Mouse (Mus musculus): ENCODE results near the gene Arl4c.

Gene Arl4c

GRCm38 (mm10) chr1:88700961-88701861 is 810 bp downstream of the Arl4c start:
- DNase-seq (ENCODE audit: low read depth, low spot score), result no peak

- no peak for DNase-seq (ENCODE audit: low read depth, low spot score)
These were observed 1.9 kb downstream of the Arl4c start for GRCm38 (mm10) chr1:88699856-88700791.

GRCm38 (mm10) chr1:88699401-88699800 is 2.6 kb downstream of the Arl4c start:
- no peak for DNase-seq (ENCODE audit: low read depth, low spot score)

GRCm38 (mm10) chr1:88698926-88699325 is 3.1 kb downstream of the Arl4c start:
- DNase-seq (ENCODE audit: low read depth, low spot score), result no peak

- no peak for DNase-seq (ENCODE audit: low read depth, low spot score)
These were observed 3.9 kb downstream of the Arl4c start for GRCm38 (mm10) chr1:88698131-88698530.

- DNase-seq (ENCODE audit: low read depth, low spot score), result no peak
These were observed 5.6 kb downstream of the Arl4c start for GRCm38 (mm10) chr1:88696408-88696807.

GRCm38 (mm10) chr1:88694353-88694752 is 7.7 kb downstream of the Arl4c start:
- DNase-seq (ENCODE audit: low read depth, low spot score), result no peak

- DNase-seq (ENCODE audit: low read depth, low spot score), result no peak
These were observed 9.7 kb downstream of the Arl4c start for GRCm38 (mm10) chr1:88692293-88692827.

GRCm38 (mm10) chr1:88690601-88691000 is 11.4 kb downstream of the Arl4c start:
- no peak for DNase-seq (ENCODE audit: low read depth, low spot score)

- no peak for DNase-seq (ENCODE audit: low read depth, low spot score)
These were observed 17.3 kb downstream of the Arl4c start for GRCm38 (mm10) chr1:88684765-88685164.

GRCm38 (mm10) chr1:88681596-88681995 is 20.4 kb downstream of the Arl4c start:
- DNase-seq (ENCODE audit: low read depth, low spot score), result no peak

GRCm38 (mm10) chr1:88680804-88681203 is 21.2 kb downstream of the Arl4c start:
- no peak for DNase-seq (ENCODE audit: low read depth, low spot score)

- no peak for DNase-seq (ENCODE audit: low read depth, low spot score)
These were observed 23.7 kb downstream of the Arl4c start for GRCm38 (mm10) chr1:88678231-88678739.

- DNase-seq (ENCODE audit: low read depth, low spot score), result no peak
These were observed 31.2 kb downstream of the Arl4c start for GRCm38 (mm10) chr1:88670807-88671206.

- no peak for DNase-seq (ENCODE audit: low read depth, low spot score)
These were observed 32.9 kb downstream of the Arl4c start for GRCm38 (mm10) chr1:88668846-88669810.

GRCm38 (mm10) chr1:88668353-88668752 is 33.7 kb downstream of the Arl4c start:
- no peak for DNase-seq (ENCODE audit: low read depth, low spot score)

GRCm38 (mm10) chr1:88664623-88665022 is 37.4 kb downstream of the Arl4c start:
- no peak for DNase-seq (ENCODE audit: low read depth, low spot score)

GRCm38 (mm10) chr1:88662736-88663135 is 39.3 kb downstream of the Arl4c start:
- no peak for DNase-seq (ENCODE audit: low read depth, low spot score)

GRCm38 (mm10) chr1:88661209-88661608 is 40.8 kb downstream of the Arl4c start:
- DNase-seq (ENCODE audit: low read depth, low spot score), result no peak

- no peak for DNase-seq (ENCODE audit: low read depth, low spot score)
These were observed 43.6 kb downstream of the Arl4c start for GRCm38 (mm10) chr1:88658290-88658857.
